Mouse (Mus musculus) left cerebral cortex, adult 11 months (tissue): ENCODE results near the gene Alg2.
A peak's percentile ranks its signal among the peaks of the same experiment; 100 is the strongest.

Experiments
- DNase-seq: peaks from one replicate; pipeline ENCODE4 v3.0.0; 2022; ENCODE audit warnings: low spot score

Alg2 gene

GRCm38 (mm10) chr4:47473968-47474729 is at the start of gene Alg2, which contains the start of gene Sec61b:
Gene Alg2 (minus strand): TSS chr4:47474333.
Gene Sec61b (plus strand): TSS chr4:47474658.
- peak; percentile 96 for DNase-seq

GRCm38 (mm10) chr4:47521884-47522605 is 47.9 kb upstream of the Alg2 start:
- DNase-seq: peak; percentile 19

GRCm38 (mm10) chr4:47520076-47520475 is 45.9 kb upstream of the Alg2 start:
- no peak for DNase-seq

GRCm38 (mm10) chr4:47518551-47519181 is 44.5 kb upstream of the Alg2 start:
- DNase-seq: no peak

- DNase-seq: no peak
Measured at GRCm38 (mm10) chr4:47504841-47505517, 30.8 kb upstream of the Alg2 start.

- DNase-seq: no peak
Measured at GRCm38 (mm10) chr4:47503045-47503444, 28.9 kb upstream of the Alg2 start.

GRCm38 (mm10) chr4:47502546-47502971 is 28.4 kb upstream of the Alg2 start:
- peak; percentile 16 for DNase-seq

- no peak for DNase-seq
Measured at GRCm38 (mm10) chr4:47499121-47499545, 25.0 kb upstream of the Alg2 start.

GRCm38 (mm10) chr4:47497811-47498385 is 23.8 kb upstream of the Alg2 start:
- DNase-seq: no peak

GRCm38 (mm10) chr4:47494686-47495085 is 20.6 kb upstream of the Alg2 start:
- DNase-seq: no peak

GRCm38 (mm10) chr4:47494137-47494536 is 20.0 kb upstream of the Alg2 start:
- DNase-seq: no peak

GRCm38 (mm10) chr4:47493456-47493855 is 19.3 kb upstream of the Alg2 start:
- no peak for DNase-seq

GRCm38 (mm10) chr4:47492311-47493086 is 18.4 kb upstream of the Alg2 start:
- no peak for DNase-seq

GRCm38 (mm10) chr4:47491243-47491642 is 17.1 kb upstream of the Alg2 start:
- DNase-seq: no peak

- no peak for DNase-seq
Measured at GRCm38 (mm10) chr4:47480576-47480975, 6.4 kb upstream of the Alg2 start.

- DNase-seq: no peak
Measured at GRCm38 (mm10) chr4:47480095-47480494, 6.0 kb upstream of the Alg2 start.

GRCm38 (mm10) chr4:47477539-47477938 is 3.4 kb upstream of the Alg2 start:
- DNase-seq: no peak

GRCm38 (mm10) chr4:47474730-47475643 is 854 bp upstream of the Alg2 start:
- no peak for DNase-seq

- DNase-seq: no peak
Measured at GRCm38 (mm10) chr4:47473586-47473967, 556 bp downstream of the Alg2 start.

- DNase-seq: no peak
Measured at GRCm38 (mm10) chr4:47467196-47467595, 6.9 kb downstream of the Alg2 start.
